Mouse (Mus musculus): ENCODE measurements around the gene Pik3cb.

DNA sequence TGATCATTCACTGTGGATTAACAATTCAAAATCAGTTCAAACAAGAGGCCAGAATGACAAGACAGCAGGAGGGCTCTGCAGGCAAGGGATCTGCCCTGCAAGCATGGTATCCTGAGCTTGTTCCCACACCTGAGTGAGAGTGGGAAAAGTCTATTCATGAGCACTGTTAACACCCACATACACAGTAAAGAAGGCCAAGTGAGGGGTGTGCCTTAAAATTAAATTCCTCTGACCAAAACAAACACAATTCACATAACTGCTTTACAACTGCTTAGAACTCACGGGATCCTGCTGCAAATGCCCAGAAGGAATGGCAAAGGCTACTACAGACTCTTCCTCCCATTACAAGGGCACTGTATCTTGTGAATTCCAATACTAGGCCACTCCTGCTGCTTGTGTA is 29.3 kb downstream of the Pik3cb start:
- TF ChIP-seq E2F4 (IDR thresholded peaks at IDR 0.05; ENCODE audit: insufficient read depth) (no peak), REST (IDR thresholded peaks at IDR 0.05; ENCODE audit: insufficient read depth, insufficient read length) (no peak), MYOD1 (IDR thresholded peaks at IDR 0.05; ENCODE audit: control insufficient read depth in 1 of 3, insufficient read length in 2 of 3, low read depth in 2 of 3) (no peak), POLR2A (IDR thresholded peaks at IDR 0.05; ENCODE audit: insufficient read length, low read depth) (no peak), MAX (IDR thresholded peaks at IDR 0.05; ENCODE audit: low read depth) (no peak), MYOG (IDR thresholded peaks at IDR 0.05; ENCODE audit: control insufficient read depth in 1 of 3, insufficient read depth in 1 of 3, insufficient read length in 2 of 3, low read depth in 2 of 3) (no peak), POLR2AphosphoS2 (IDR thresholded peaks at IDR 0.05; ENCODE audit: insufficient read length, low read depth) (no peak), SRF (IDR thresholded peaks at IDR 0.05; ENCODE audit: control insufficient read depth, insufficient read length, low read depth) (no peak), USF1 (IDR thresholded peaks at IDR 0.05; ENCODE audit: low read depth) (no peak), CEBPB (IDR thresholded peaks at IDR 0.05; ENCODE audit: insufficient read depth, poor library complexity, severe bottlenecking) (no peak), TCF12 (IDR thresholded peaks at IDR 0.05; ENCODE audit: insufficient read depth, poor library complexity, severe bottlenecking) (no peak)

Measured in myocyte (in vitro differentiated cells).